Mouse (Mus musculus) MEL (cell line): ENCODE results near the gene Sox5. TPM values are rescaled to one million over a fixed set of nuclear protein-coding genes. Genes with fewer than 3 reads are reported as not detected.
A peak's percentile ranks its signal among the peaks of the same experiment; 100 is the strongest.

Experiments
- DNase-seq: peaks from one replicate; pipeline ENCODE4 v3.0.0; 2011; ENCODE audit warnings: low read depth, low spot score
- H3K27ac ChIP-seq: 2 replicates; pipeline ENCODE4 v1.5.1; 2012; ENCODE audit warnings: low read depth, mild to moderate bottlenecking, control low read depth, low read length, moderate library complexity; ENCODE audit not compliant: control insufficient read depth
- H3K27me3 ChIP-seq, 2 experiments: fragments of 150-350 bp in 1 of 2; sonication (generic) in 1 of 2; 2 replicates each; pipeline ENCODE4 v1.6.1; 2012; ENCODE audit warnings: low read length in 2 of 2, mild to moderate bottlenecking in 2 of 2, improper control_type of control experiment in 1 of 2, moderate library complexity in 1 of 2; ENCODE audit not compliant: insufficient read depth in 2 of 2, control insufficient read depth in 1 of 2
- H3K36me3 ChIP-seq, 2 experiments: 2 replicates each; pipeline ENCODE4 v1.6.1; 2012 to 2014; ENCODE audit warnings: low read length in 2 of 2, improper control_type of control experiment in 1 of 2, inconsistent platforms in 1 of 2, mild to moderate bottlenecking in 1 of 2; ENCODE audit not compliant: insufficient read depth in 2 of 2, control insufficient read depth in 1 of 2
- H3K4me1 ChIP-seq, 2 experiments: fragments of 150-350 bp in 1 of 2; sonication (generic) in 1 of 2; 2 replicates each; pipeline ENCODE4 v1.6.1; 2012; ENCODE audit warnings: low read length in 2 of 2, improper control_type of control experiment in 1 of 2, mild to moderate bottlenecking in 1 of 2; ENCODE audit not compliant: insufficient read depth in 2 of 2, control insufficient read depth in 1 of 2
- H3K4me3 ChIP-seq, 2 experiments: fragments of 150-350 bp in 1 of 2; sonication (generic) in 1 of 2; 2 replicates each; pipeline ENCODE4 v1.5.1; 2012; ENCODE audit warnings: low read depth in 2 of 2, low read length in 2 of 2, mild to moderate bottlenecking in 2 of 2, moderate library complexity in 2 of 2, control low read depth in 1 of 2, improper control_type of control experiment in 1 of 2; ENCODE audit not compliant: control insufficient read depth in 1 of 2, insufficient read depth in 1 of 2
- H3K79me2 ChIP-seq: 2 replicates; pipeline ENCODE4 v1.6.1; 2012; ENCODE audit warnings: mild to moderate bottlenecking, low read length, moderate library complexity; ENCODE audit not compliant: control insufficient read depth, poor library complexity, insufficient read depth
- H3K9ac ChIP-seq: 2 replicates; pipeline ENCODE4 v1.6.1; 2012; ENCODE audit warnings: low read depth, mild to moderate bottlenecking, control low read depth, low read length, moderate library complexity; ENCODE audit not compliant: control insufficient read depth, poor library complexity, severe bottlenecking
- H3K9me3 ChIP-seq: fragments of 150-350 bp; sonication (generic); replicated peaks from 2 replicates; pipeline ENCODE4 v1.6.1; 2012; ENCODE audit warnings: mild to moderate bottlenecking, low read length, improper control_type of control experiment, moderate library complexity; ENCODE audit not compliant: insufficient read depth
- BHLHE40 ChIP-seq: IDR thresholded peaks from 2 replicates; pipeline ENCODE4 v1.6.1; 2012; ENCODE audit warnings: low read depth, mild to moderate bottlenecking, inconsistent platforms, low read length, improper control_type of control experiment, borderline replicate concordance
- CTCF ChIP-seq, 3 experiments: IDR thresholded peaks in 2 of 3; conservative IDR thresholded peaks in 1 of 3; 2 replicates each; pipeline ENCODE4 v1.5.1; 2011 to 2012; ENCODE audit warnings: low read length in 3 of 3, low read depth in 2 of 3, mild to moderate bottlenecking in 2 of 3, improper control_type of control experiment in 1 of 3, inconsistent platforms in 1 of 3, mixed read lengths in 1 of 3, moderate library complexity in 1 of 3; ENCODE audit not compliant: control insufficient read depth in 1 of 3, insufficient read depth in 1 of 3, poor library complexity in 1 of 3, severe bottlenecking in 1 of 3
- E2F4 ChIP-seq: IDR thresholded peaks from 2 replicates; pipeline ENCODE4 v1.6.1; 2011; ENCODE audit warnings: low read depth, low read length, improper control_type of control experiment, borderline replicate concordance
- EP300 ChIP-seq, 2 experiments: IDR thresholded peaks; 2 replicates each; pipeline ENCODE4 v1.6.1; 2011; ENCODE audit warnings: improper control_type of control experiment in 2 of 2, low read length in 2 of 2, low read depth in 1 of 2, mild to moderate bottlenecking in 1 of 2
- GABPA ChIP-seq: IDR thresholded peaks from 2 replicates; pipeline ENCODE4 v1.6.1; 2012; ENCODE audit warnings: low read depth, mild to moderate bottlenecking, inconsistent platforms, low read length, improper control_type of control experiment, moderate library complexity
- MXI1 ChIP-seq: IDR thresholded peaks from 2 replicates; pipeline ENCODE4 v1.6.1; 2011; ENCODE audit warnings: mild to moderate bottlenecking, low read depth, low read length, improper control_type of control experiment
- MYB ChIP-seq: IDR thresholded peaks from 2 replicates; pipeline ENCODE4 v1.6.1; 2011; ENCODE audit warnings: mild to moderate bottlenecking, low read depth, low read length, improper control_type of control experiment
- POLR2A ChIP-seq, 2 experiments: IDR thresholded peaks; 2 replicates each; pipeline ENCODE4 v1.6.1; 2011 to 2012; ENCODE audit warnings: low read length in 2 of 2, mild to moderate bottlenecking in 2 of 2, control low read depth in 1 of 2, improper control_type of control experiment in 1 of 2, low read depth in 1 of 2, moderate library complexity in 1 of 2; ENCODE audit not compliant: control insufficient read depth in 1 of 2, insufficient read depth in 1 of 2, poor library complexity in 1 of 2
- RAD21 ChIP-seq: IDR thresholded peaks from 2 replicates; pipeline ENCODE4 v1.6.1; 2011; ENCODE audit warnings: mild to moderate bottlenecking, low read depth, low read length, improper control_type of control experiment
- SMC3 ChIP-seq: IDR thresholded peaks from 2 replicates; pipeline ENCODE4 v1.6.1; 2011; ENCODE audit warnings: low read depth, low read length, improper control_type of control experiment
- TCF12 ChIP-seq: IDR thresholded peaks from 2 replicates; pipeline ENCODE4 v1.6.1; 2014; ENCODE audit warnings: low read depth, mild to moderate bottlenecking, inconsistent platforms, low read length, improper control_type of control experiment, moderate library complexity
- ZKSCAN1 ChIP-seq: IDR thresholded peaks from 2 replicates; pipeline ENCODE4 v1.6.1; 2012; ENCODE audit warnings: low read depth, mild to moderate bottlenecking, inconsistent platforms, low read length, improper control_type of control experiment, moderate library complexity
- ZMIZ1 ChIP-seq: IDR thresholded peaks from 2 replicates; pipeline ENCODE4 v1.6.1; 2012; ENCODE audit warnings: low read depth, mild to moderate bottlenecking, inconsistent platforms, low read length, improper control_type of control experiment, moderate library complexity
- polyA plus RNA-seq, 2 experiments: library from polyadenylated mRNA; stranded (reverse) in 1 of 2; unstranded in 1 of 2; fragments of >175 nt in 1 of 2; fragments of >200 nt in 1 of 2; gene quantifications; 2 replicates each; pipeline versions ENCODE4 v1.2.1 to v1.2.4; 2012; ENCODE audit warnings: low replicate concordance in 2 of 2, low read depth in 1 of 2; ENCODE audit not compliant: insufficient read length in 2 of 2, insufficient read depth in 1 of 2, missing spikeins in 1 of 2
- total RNA-seq: library from RNA; depleted of rRNA; stranded (reverse); fragments of 300-350 nt; gene quantifications from 2 replicates; pipeline ENCODE4 v1.2.3, GENCODE M21; 2012

The Sox5 gene
- total and polyA plus RNA-seq, 3 experiments = 0.19 to 3.0 TPM; not detected in 1

- H3K9ac ChIP-seq = no peak overlapping the region
- no peak overlapping the region for H3K27ac ChIP-seq
- H3K27me3 ChIP-seq = no peaks in the 10 kb centered on the region
- no peak for DNase-seq
- no peaks in the 10 kb centered on the region for H3K9me3 ChIP-seq
- H3K36me3 ChIP-seq = no peaks in the 10 kb centered on the region
- no peaks in the 10 kb centered on the region for H3K4me1 ChIP-seq
- TF ChIP-seq CTCF (IDR thresholded peaks at IDR 0.05 in 2 of 3, conservative IDR thresholded peaks at IDR 0.05 in 1 of 3; ENCODE audit: control insufficient read depth in 1 of 3, insufficient read depth in 1 of 3, low read depth in 2 of 3, low read length in 3 of 3, poor library complexity in 1 of 3, severe bottlenecking in 1 of 3) = peak; percentile 5 to 28 (median 14); a peak in 2 of 6 replicates
- TF ChIP-seq SMC3 = 0 out of 2 replicates have a peak, but pooled peaks have one; percentile 8
- TF ChIP-seq TCF12 = no peak
- no peak for TF ChIP-seq EP300 (IDR thresholded peaks at IDR 0.05; ENCODE audit: low read depth in 1 of 2, low read length in 2 of 2)
- TF ChIP-seq, all 39 proteins: peak for 2
- Histone ChIP-seq H3K4me3 (no peak overlapping the region), H3K79me2 (no peaks in the 10 kb centered on the region)
Observed at GRCm38 (mm10) chr6:144666617-144667016, 115.2 kb downstream of the Sox5 start.

- H3K27ac ChIP-seq = no peak overlapping the region
- no peaks in the 10 kb centered on the region for H3K36me3 ChIP-seq
- H3K79me2 ChIP-seq = no peaks in the 10 kb centered on the region
- no peak overlapping the region for H3K9ac ChIP-seq
- no peaks in the 10 kb centered on the region for H3K9me3 ChIP-seq
- no peaks in the 10 kb centered on the region for H3K27me3 ChIP-seq
- DNase-seq = no peak
- no peak overlapping the region for H3K4me3 ChIP-seq
- TF ChIP-seq BHLHE40 (no peak), E2F4 (no peak), CTCF (IDR thresholded peaks at IDR 0.05 in 2 of 3, conservative IDR thresholded peaks at IDR 0.05 in 1 of 3; ENCODE audit: control insufficient read depth in 1 of 3, insufficient read depth in 1 of 3, low read depth in 2 of 3, low read length in 3 of 3, poor library complexity in 1 of 3, severe bottlenecking in 1 of 3) (no peak), ZKSCAN1 (no peak), ZMIZ1 (no peak), RAD21 (no peak), SMC3 (no peak)
- H3K4me1 ChIP-seq = no peaks in the 10 kb centered on the region
Observed at GRCm38 (mm10) chr6:144664765-144665164, 117.0 kb downstream of the Sox5 start.

GRCm38 (mm10) chr6:144663516-144664074, 118.2 kb downstream of the Sox5 start:
- Histone ChIP-seq H3K27ac (no peak overlapping the region), H3K79me2 (no peaks in the 10 kb centered on the region), H3K4me1 (no peaks in the 10 kb centered on the region), H3K36me3 (no peaks in the 10 kb centered on the region), H3K4me3 (no peak overlapping the region), H3K9ac (no peak overlapping the region), H3K9me3 (no peaks in the 10 kb centered on the region), H3K27me3 (no peaks in the 10 kb centered on the region)
- no peak for DNase-seq
- TF ChIP-seq GABPA (no peak), MXI1 (no peak), E2F4 (no peak), MYB (no peak), ZKSCAN1 (no peak), POLR2A (IDR thresholded peaks at IDR 0.05; ENCODE audit: control insufficient read depth in 1 of 2, insufficient read depth in 1 of 2, low read depth in 1 of 2, low read length in 2 of 2, poor library complexity in 1 of 2) (no peak)
